Mouse (Mus musculus): ENCODE measurements around the gene Herc6. TPM values are rescaled to one million over a fixed set of nuclear protein-coding genes. Genes with fewer than 3 reads are reported as not detected.

Herc6 gene
- polyA plus RNA-seq, 2 experiments from 2014 or later = 30.8 to 34.1 TPM

Other genes with a start within 250 kb of the Herc6 start
- gene Vmn1r17, start 217.3 kb upstream of the Herc6 start, polyA plus RNA-seq (2017; shearing (Covaris generic)) = not detected
- not detected for gene Vmn1r18, start 185.2 kb upstream of the Herc6 start, polyA plus RNA-seq (2017; shearing (Covaris generic))
- not detected for gene Vmn1r19, start 177.2 kb upstream of the Herc6 start, polyA plus RNA-seq (2017; shearing (Covaris generic))
- gene Vmn1r20, start 152.1 kb upstream of the Herc6 start, polyA plus RNA-seq (2017; shearing (Covaris generic)) = not detected
- 10 to 100 TPM; 22.8 to 27.0 TPM for gene Ppm1k, start 45.5 kb upstream of the Herc6 start, polyA plus RNA-seq (2017; shearing (Covaris generic))
- gene Pyurf, start 111.1 kb downstream of the Herc6 start, polyA plus RNA-seq (2017; shearing (Covaris generic)) = 1 to 10 TPM; 3.2 TPM
- 1 to 10 TPM; 2.6 to 3.5 TPM for gene Lancl2, start 121.5 kb downstream of the Herc6 start, polyA plus RNA-seq (2017; shearing (Covaris generic))
- 10 to 100 TPM; 10.1 to 11.8 TPM for gene Vopp1, start 244.2 kb downstream of the Herc6 start, polyA plus RNA-seq (2017; shearing (Covaris generic))